ENCODE assay signal across 8 mouse cellular contexts in the genomic region with DNA sequence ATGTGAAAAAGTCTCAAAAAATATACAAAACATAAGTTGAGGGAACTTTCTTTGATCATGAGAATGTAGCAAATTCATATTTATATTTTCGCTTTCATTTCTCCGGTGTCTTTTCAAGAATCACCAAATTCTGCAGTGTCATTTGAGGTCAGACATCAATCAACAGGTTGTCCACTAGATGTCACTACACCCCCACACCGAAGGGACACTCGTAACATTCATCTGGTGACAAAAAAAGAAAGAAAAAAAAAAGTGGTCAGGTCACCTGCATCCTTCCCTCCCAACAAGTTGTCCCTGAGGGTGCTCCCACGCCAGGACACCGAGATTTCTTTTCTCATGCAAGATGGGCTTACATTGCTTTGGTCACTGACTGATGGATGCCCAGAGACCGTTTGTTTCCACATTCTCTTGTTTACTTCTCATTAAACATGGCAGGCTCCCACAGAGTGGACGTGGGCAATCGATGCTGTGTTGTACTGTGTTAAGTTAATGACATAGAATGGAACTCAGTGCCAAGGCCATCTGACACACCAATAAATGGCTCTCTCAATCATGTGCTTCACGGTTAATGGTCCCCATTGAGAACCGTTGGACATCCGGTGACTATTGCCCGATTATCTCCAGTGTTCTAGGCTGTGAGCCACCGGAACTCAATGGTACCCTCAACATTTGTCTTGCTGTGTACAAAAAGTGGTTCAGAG.
DNase-seq lines count a peak whose midpoint lies in the region; ATAC-seq lines count a peak whose summit lies in the region.
"Had no signal": no experiment of that assay in that cellular context is flagged by ENCODE, and none has a peak within 500 bp of the region (broad histone marks: within the 10 kb centered on the region; RNA-seq: fewer than 3 reads in every experiment).

No protein-coding gene starts in this region.

- H3K4me1 ChIP-seq in embryonic facial prominence, embryonic 10.5 days, result peaks cover 8% of the 10 kb centered on the region; the same call in 1 of the 2 replicates
- H3K4me1 ChIP-seq: embryonic facial prominence, embryonic 15.5 days had no signal

- ATAC-seq in inflammation-experienced regulatory T-cells, adult 6 months, result no peak

- no peaks in the 10 kb centered on the region for H3K36me3 ChIP-seq in embryonic facial prominence, embryonic 10.5 days (replicated peaks)
- H3K36me3 ChIP-seq: embryonic facial prominence, embryonic 15.5 days had no signal

- H3K4me3 ChIP-seq in embryonic facial prominence, embryonic 10.5 days, result no peak overlapping the region
- H3K4me3 ChIP-seq: embryonic facial prominence, embryonic 15.5 days had no signal

- no peaks in the 10 kb centered on the region for H3K9me3 ChIP-seq in embryonic facial prominence, embryonic 10.5 days
- H3K9me3 ChIP-seq: embryonic facial prominence, embryonic 15.5 days had no signal

- WGBS in embryonic facial prominence, embryonic 10.5 days, result 82% methylated on average over 14 of the region's 14 CpGs

- peak; percentile 58 to 59 for DNase-seq in layer of hippocampus, postnatal 10 days (ENCODE audit: low spot score in 2 of 2)
- DNase-seq in layer of hippocampus, postnatal 36 days, result no peak
- peak; percentile 63 for DNase-seq in CD4-positive, CD25-positive, alpha-beta regulatory T cell, adult 2 months (ENCODE audit: low read depth, low spot score)
- DNase-seq in MN1 (ENCODE audit: low spot score), result peak; percentile 12
- peak; percentile 24 for DNase-seq in embryonic facial prominence, embryonic 10.5 days (ENCODE audit: low spot score)
- peak; percentile 18 for DNase-seq in lung, postnatal 25 days (ENCODE audit: low spot score)

- no peaks in the 10 kb centered on the region for H3K27me3 ChIP-seq in embryonic facial prominence, embryonic 10.5 days (replicated peaks; ENCODE audit: low read depth, poor library complexity, severe bottlenecking)
- H3K27me3 ChIP-seq: embryonic facial prominence, embryonic 15.5 days had no signal

- H3K27ac ChIP-seq in embryonic facial prominence, embryonic 10.5 days (replicated peaks), result no peak overlapping the region
- H3K27ac ChIP-seq: embryonic facial prominence, embryonic 15.5 days had no signal

Comparison
In these comparisons a context has a peak if more than half of its experiments do, and no peak if none do; other contexts are left out.
1. DNase-seq: peak in layer of hippocampus, postnatal 10 days (2 of 2), CD4-positive, CD25-positive, alpha-beta regulatory T cell, adult 2 months (single experiment), MN1 (single experiment), embryonic facial prominence, embryonic 10.5 days (single experiment) and lung, postnatal 25 days (single experiment); none in layer of hippocampus, postnatal 36 days (0 of 2).